Mouse (Mus musculus): ENCODE data around the gene Cox7a1.

DNA sequence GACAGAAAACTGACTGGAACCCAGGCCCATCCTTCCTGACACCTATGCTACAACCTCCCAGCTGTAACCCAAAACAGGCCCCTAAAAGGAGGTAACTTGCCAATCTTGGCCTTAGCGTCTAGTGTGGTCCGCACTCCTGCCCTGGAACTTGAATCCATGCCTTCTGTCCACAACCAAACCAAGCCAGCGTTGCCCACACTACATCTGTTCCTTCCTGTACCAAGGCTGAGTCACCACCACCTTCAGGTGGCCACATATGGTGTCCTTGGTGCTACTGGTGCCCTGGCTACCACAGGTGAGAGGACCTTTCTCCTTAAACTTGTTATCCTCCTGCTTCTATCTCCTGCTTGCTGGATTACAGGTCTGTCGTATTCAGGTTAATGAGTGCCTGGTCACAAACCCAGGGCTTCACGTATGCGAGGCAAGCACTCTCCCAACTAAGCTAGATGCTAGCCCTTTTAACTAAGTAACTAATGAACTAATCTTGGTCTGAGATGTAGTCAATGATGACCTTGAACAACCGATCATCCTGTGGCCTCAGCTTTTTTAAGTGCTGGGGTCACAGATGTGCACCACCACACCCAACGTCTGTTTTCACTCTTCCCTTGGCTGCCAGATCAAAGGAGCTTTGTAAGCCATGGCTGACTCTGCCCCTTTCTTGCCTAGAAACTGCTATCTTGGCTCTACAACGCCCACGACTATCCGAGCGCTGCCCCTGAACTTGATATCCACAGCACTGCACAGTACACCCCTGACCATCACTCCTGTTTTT lies 4.6 kb downstream of the Cox7a1 start:
- no peak for TF ChIP-seq CTCF (IDR thresholded peaks at IDR 0.05; ENCODE audit: borderline replicate concordance, insufficient read depth, low read depth, low read length)
- no peak for TF ChIP-seq POLR2A (IDR thresholded peaks at IDR 0.05; ENCODE audit: borderline replicate concordance, insufficient read depth, low read length)

All from cerebellum, adult 2 months (tissue).